Mouse (Mus musculus) thymus, postnatal 4 days (tissue): ENCODE results near the gene Ptov1.

Experiments used
- DNase-seq: peaks from one replicate; pipeline ENCODE4 v3.0.0; 2021

The Ptov1 gene

GRCm38 (mm10) chr7:44838073-44838472 is 31.5 kb downstream of the Ptov1 start:
- no peak for DNase-seq

- no peak for DNase-seq
Measured at GRCm38 (mm10) chr7:44836423-44837053, 33.0 kb downstream of the Ptov1 start.

- no peak for DNase-seq
Measured at GRCm38 (mm10) chr7:44836016-44836404, 33.6 kb downstream of the Ptov1 start.

GRCm38 (mm10) chr7:44835373-44836015 is 34.1 kb downstream of the Ptov1 start:
- no peak for DNase-seq

GRCm38 (mm10) chr7:44832763-44833162 is 36.8 kb downstream of the Ptov1 start:
- DNase-seq, result no peak

- no peak for DNase-seq
Measured at GRCm38 (mm10) chr7:44828706-44829105, 40.9 kb downstream of the Ptov1 start.

GRCm38 (mm10) chr7:44826771-44827170 is 42.8 kb downstream of the Ptov1 start:
- no peak for DNase-seq

- peak; percentile 93 for DNase-seq
Measured at GRCm38 (mm10) chr7:44824872-44825271, 44.7 kb downstream of the Ptov1 start.

GRCm38 (mm10) chr7:44823409-44823808 is 46.2 kb downstream of the Ptov1 start:
- DNase-seq, result peak; percentile 56

- peak; percentile 13 for DNase-seq
Measured at GRCm38 (mm10) chr7:44821666-44822448, 47.7 kb downstream of the Ptov1 start.

- DNase-seq, result peak; percentile 3
Measured at GRCm38 (mm10) chr7:44820525-44820924, 49.1 kb downstream of the Ptov1 start.

GRCm38 (mm10) chr7:44819863-44820262 is 49.7 kb downstream of the Ptov1 start:
- peak; percentile 5 for DNase-seq

GRCm38 (mm10) chr7:44819391-44819790 is 50.2 kb downstream of the Ptov1 start:
- DNase-seq, result peak; percentile 2

- DNase-seq, result peak; percentile 35
Measured at GRCm38 (mm10) chr7:44818751-44819235, 50.8 kb downstream of the Ptov1 start.

- no peak for DNase-seq
Measured at GRCm38 (mm10) chr7:44818164-44818563, 51.4 kb downstream of the Ptov1 start.

GRCm38 (mm10) chr7:44817441-44817840 is 52.1 kb downstream of the Ptov1 start:
- no peak for DNase-seq

GRCm38 (mm10) chr7:44816470-44817021 is 53.0 kb downstream of the Ptov1 start, which contains the start of gene Atf5:
Atf5 (minus strand) TSS chr7:44816658.
- peak; percentile 82 for DNase-seq

GRCm38 (mm10) chr7:44815721-44816469 is 53.7 kb downstream of the Ptov1 start, which contains the start of the genes Nup62 and Il4i1:
Nup62 (plus strand) TSS chr7:44816088.
Il4i1 (plus strand) TSS chr7:44816387.
- peak; percentile 100 for DNase-seq

- peak; percentile 44 for DNase-seq
Measured at GRCm38 (mm10) chr7:44814952-44815553, 54.5 kb downstream of the Ptov1 start.

- DNase-seq, result peak; percentile 9
Measured at GRCm38 (mm10) chr7:44814423-44814822, 55.2 kb downstream of the Ptov1 start.

GRCm38 (mm10) chr7:44813985-44814384 is 55.6 kb downstream of the Ptov1 start:
- DNase-seq, result peak; percentile 1
